Mouse (Mus musculus) embryonic fibroblast, embryonic 13.5 days (primary cell): ENCODE data around the gene Igf2r.

ENCODE experiments used
- CTCF ChIP-seq: IDR thresholded peaks from 2 replicates; pipeline ENCODE4 v1.5.1; 2011; ENCODE audit warnings: mild to moderate bottlenecking, control low read depth, low read length, moderate library complexity, borderline replicate concordance; ENCODE audit not compliant: insufficient read depth
- POLR2A ChIP-seq: IDR thresholded peaks from 2 replicates; pipeline ENCODE4 v1.6.1; 2011; ENCODE audit warnings: low read depth, mild to moderate bottlenecking, control low read depth, low read length, moderate library complexity

GRCm38 (mm10) chr17:12671029-12671605, 98.3 kb downstream of the Igf2r start:
- TF ChIP-seq CTCF (no peak), POLR2A (no peak)
